Mouse (Mus musculus): Measurements from ENCODE around the gene Rbm38.

DNA sequence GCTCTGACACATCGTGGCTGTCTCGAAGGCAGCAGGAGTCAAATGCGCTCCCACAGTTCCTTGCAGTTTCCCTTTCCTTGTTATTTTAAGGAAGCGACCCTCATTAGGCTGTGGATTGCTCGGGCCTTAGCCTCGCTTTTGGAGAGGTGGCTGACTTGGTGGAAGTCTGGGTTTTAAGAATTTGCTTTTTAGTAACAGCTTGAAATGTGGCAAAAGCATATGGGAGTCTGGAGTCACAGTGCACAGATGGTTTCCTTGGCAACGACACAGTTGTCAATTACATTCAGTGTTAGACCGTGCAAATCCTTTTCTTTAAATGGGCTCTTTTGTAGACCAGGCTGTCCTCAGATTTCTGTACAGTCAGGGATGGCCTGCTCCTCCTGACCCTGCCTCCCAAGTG lies 19.4 kb upstream of the Rbm38 start:
- TF ChIP-seq POLR2A (IDR thresholded peaks at IDR 0.05; ENCODE audit: borderline replicate concordance, extremely low read depth, insufficient read depth, insufficient read length, poor library complexity, severe bottlenecking) (no peak), CTCF (IDR thresholded peaks at IDR 0.05; ENCODE audit: borderline replicate concordance, extremely low read depth, insufficient read depth, insufficient read length) (no peak)
